Mouse (Mus musculus) retina, postnatal 1 day (tissue): ENCODE measurements around the gene Olfr1256.

Source experiments
- DNase-seq: peaks from one replicate; pipeline ENCODE4 v3.0.0-alpha.2; 2012

The Olfr1256 gene

GRCm38 (mm10) chr2:89841455-89841854 is at the start of gene Olfr1256:
TSS of gene Olfr1256 (minus strand) at chr2:89841555.
- DNase-seq: no peak

- DNase-seq: no peak
Measured at GRCm38 (mm10) chr2:89878137-89878536, 36.8 kb upstream of the Olfr1256 start, which contains the start of gene Olfr1257. TSS of gene Olfr1257 (plus strand) at chr2:89878437.

GRCm38 (mm10) chr2:89849230-89849629 is 7.9 kb upstream of the Olfr1256 start:
- DNase-seq: no peak

GRCm38 (mm10) chr2:89848105-89848504 is 6.8 kb upstream of the Olfr1256 start, which contains the start of gene Olfr48:
TSS of gene Olfr48 (minus strand) at chr2:89848205.
- DNase-seq: no peak

GRCm38 (mm10) chr2:89820216-89820615 is 21.1 kb downstream of the Olfr1256 start:
- no peak for DNase-seq

GRCm38 (mm10) chr2:89811751-89812150 is 29.6 kb downstream of the Olfr1256 start, which contains the start of gene Olfr1255:
TSS of gene Olfr1255 (plus strand) at chr2:89812051.
- DNase-seq: no peak

GRCm38 (mm10) chr2:89810751-89811150 is 30.6 kb downstream of the Olfr1256 start:
- DNase-seq: no peak

- DNase-seq: no peak
Measured at GRCm38 (mm10) chr2:89799583-89799982, 41.8 kb downstream of the Olfr1256 start.

- DNase-seq: no peak
Measured at GRCm38 (mm10) chr2:89793519-89793918, 47.8 kb downstream of the Olfr1256 start, which contains the start of gene Olfr1254. TSS of gene Olfr1254 (minus strand) at chr2:89793619.
